Mouse (Mus musculus) right cerebral cortex, adult 18-20 months (tissue): Measurements from ENCODE around the gene Unc119b.
"Not testable (repeated sequence)": the region's sequence is repeated elsewhere in the genome, so short reads cannot be mapped to it uniquely, and the experiment has no call there.

Source experiments
- DNase-seq: peaks from one replicate; pipeline ENCODE4 v3.0.0; 2022; ENCODE audit warnings: mixed read lengths

The Unc119b gene

DNA sequence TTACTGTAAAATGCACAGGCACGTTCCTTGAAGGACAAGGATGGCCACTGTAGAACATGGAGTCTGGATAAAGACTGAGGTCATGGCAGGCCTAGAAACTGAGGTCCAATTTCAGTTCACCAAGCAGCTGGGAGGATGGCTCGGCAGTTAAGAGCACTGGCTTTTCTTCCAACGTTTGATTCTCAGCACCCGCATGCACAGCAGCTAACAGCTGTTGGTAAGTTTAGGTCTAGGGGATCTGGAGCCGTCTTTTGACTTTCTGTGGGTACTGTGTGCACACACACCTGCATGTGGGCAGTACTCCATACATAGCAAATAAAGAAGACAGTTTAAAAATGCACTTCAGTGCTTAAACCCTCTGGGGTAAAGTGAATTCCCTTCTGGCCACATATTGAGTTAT lies 53.1 kb downstream of the Unc119b start:
- DNase-seq = no peak

DNA sequence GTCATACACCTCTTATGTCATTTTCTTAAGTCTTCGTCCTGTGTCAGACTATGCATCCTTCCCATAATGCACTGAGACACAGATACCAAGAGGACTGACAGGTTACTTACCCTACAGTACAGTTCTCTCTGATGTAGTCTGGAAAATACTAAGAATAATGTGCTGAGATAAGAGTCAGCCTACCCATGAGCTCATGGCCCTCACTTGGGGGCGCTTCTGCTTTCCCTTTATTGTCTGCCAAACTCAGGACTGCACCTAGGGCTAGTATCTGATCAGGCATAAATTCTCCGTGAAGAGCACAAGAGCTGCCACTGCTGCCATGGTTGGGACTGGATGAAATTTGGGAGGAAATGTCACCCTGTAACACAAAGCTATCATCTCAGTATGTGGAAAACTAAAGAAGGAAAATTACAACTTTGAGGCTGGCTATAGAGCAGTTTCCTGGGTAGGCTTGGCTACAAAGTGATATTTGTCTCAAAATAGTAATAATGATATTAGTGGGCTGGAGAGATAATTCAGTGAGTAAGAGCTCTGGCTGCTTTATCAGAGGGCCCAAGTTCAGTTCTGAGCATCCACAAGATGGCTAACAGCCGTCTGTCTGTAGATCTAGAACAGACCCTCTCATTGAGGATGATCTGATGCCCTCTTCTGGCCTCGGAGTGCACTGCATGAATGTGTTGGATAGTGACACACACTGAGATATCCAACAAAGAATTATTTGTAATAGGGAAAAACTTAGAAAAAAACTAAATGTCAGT lies 58.5 kb downstream of the Unc119b start:
- peak; percentile 22 for DNase-seq

- DNase-seq = no peak
Observed at GRCm38 (mm10) chr5:115074749-115075148, 60.0 kb downstream of the Unc119b start.

DNA sequence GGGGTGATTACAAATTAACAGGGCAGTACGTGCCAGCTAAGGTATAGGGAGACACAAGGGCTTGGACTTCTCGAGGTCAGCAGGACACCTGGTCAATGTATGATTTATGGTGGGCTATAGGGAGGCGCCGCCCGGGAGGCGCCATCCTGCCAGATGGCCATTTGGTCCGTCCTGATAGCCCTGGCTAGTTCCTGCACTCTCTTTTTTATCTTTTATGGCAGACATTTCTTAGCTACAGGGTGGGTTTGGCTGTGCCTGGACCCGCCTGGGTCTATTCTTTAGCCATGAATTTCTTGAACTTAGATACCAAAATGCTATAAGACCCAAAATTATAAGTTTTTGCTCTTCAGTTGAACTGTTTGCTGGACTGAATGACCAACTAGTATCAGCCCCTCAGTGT lies 61.5 kb downstream of the Unc119b start:
- not testable (repeated sequence) for DNase-seq
